ENCODE assay signal across 13 mouse cellular contexts in genomic region chr5:33351556-33352272, GRCm38 (mm10). TPM values are rescaled to one million over a fixed set of nuclear protein-coding genes. Genes with fewer than 3 reads are reported as not detected.
A peak's percentile ranks its signal among the peaks of the same experiment; 100 is the strongest.
DNase-seq lines count a peak whose midpoint lies in the region; ATAC-seq and TF ChIP-seq lines count a peak whose summit lies in the region.
"Had no signal": no experiment of that assay in that cellular context is flagged by ENCODE, and none has a peak within 500 bp of the region (broad histone marks: within the 10 kb centered on the region; RNA-seq: fewer than 3 reads in every experiment).

No protein-coding gene starts in this region.

- TF ChIP-seq CTCF in small intestine, adult 2 months (IDR thresholded peaks at IDR 0.05; ENCODE audit: extremely low read depth, insufficient read length, insufficient replicate concordance, low read depth, low read length), result no peak
- no peak for TF ChIP-seq CTCF in layer of hippocampus, adult 2 months (conservative IDR thresholded peaks at IDR 0.05)

- no peaks in the 10 kb centered on the region for H3K27me3 ChIP-seq in intestine, embryonic 15.5 days (replicated peaks)
- H3K27me3 ChIP-seq in intestine, embryonic 16.5 days (replicated peaks; ENCODE audit: control insufficient read depth, insufficient read depth, low read length), result no peaks in the 10 kb centered on the region
- H3K27me3 ChIP-seq in limb, embryonic 12.5 days, result no peaks in the 10 kb centered on the region
- H3K27me3 ChIP-seq in small intestine, adult 2 months (ENCODE audit: control insufficient read depth, insufficient read depth, low read length), result no peaks in the 10 kb centered on the region
- H3K27me3 ChIP-seq: hindbrain, embryonic 15.5 days; limb, embryonic 15.5 days had no signal

- no peak overlapping the region for H3K4me2 ChIP-seq in intestine, embryonic 15.5 days (replicated peaks)
- H3K4me2 ChIP-seq in intestine, embryonic 16.5 days (ENCODE audit: low read depth, low read length), result no peak overlapping the region
- H3K4me2 ChIP-seq in limb, embryonic 12.5 days, result no peak overlapping the region
- H3K4me2 ChIP-seq: heart, embryonic 11.5 days; hindbrain, embryonic 15.5 days; limb, embryonic 15.5 days had no signal

- H3K4me3 ChIP-seq in intestine, embryonic 15.5 days (replicated peaks), result no peak overlapping the region
- H3K4me3 ChIP-seq in intestine, embryonic 16.5 days (ENCODE audit: low read length), result no peak overlapping the region
- H3K4me3 ChIP-seq in limb, embryonic 12.5 days (replicated peaks), result no peak overlapping the region
- H3K4me3 ChIP-seq in small intestine, adult 2 months (ENCODE audit: low read depth, low read length), result no peak overlapping the region
- no peak overlapping the region for H3K4me3 ChIP-seq in layer of hippocampus, adult 2 months
- H3K4me3 ChIP-seq: hindbrain, embryonic 15.5 days; limb, embryonic 15.5 days had no signal

- peaks cover 3% of the 10 kb centered on the region; the same call in 1 of the 2 replicates for H3K4me1 ChIP-seq in intestine, embryonic 15.5 days (replicated peaks)
- H3K4me1 ChIP-seq in intestine, embryonic 16.5 days (ENCODE audit: control insufficient read depth, insufficient read depth, low read length), result peaks cover 8% of the 10 kb centered on the region
- H3K4me1 ChIP-seq in limb, embryonic 12.5 days (replicated peaks), result peaks cover 34% of the 10 kb centered on the region
- peaks cover 11% of the 10 kb centered on the region for H3K4me1 ChIP-seq in small intestine, adult 2 months (ENCODE audit: control insufficient read depth, insufficient read depth, insufficient read length, low read length)
- H3K4me1 ChIP-seq: hindbrain, embryonic 15.5 days had no signal

- H3K36me3 ChIP-seq in intestine, embryonic 15.5 days, result no peaks in the 10 kb centered on the region
- H3K36me3 ChIP-seq in intestine, embryonic 16.5 days (ENCODE audit: control insufficient read depth, insufficient read depth, low read length), result no peaks in the 10 kb centered on the region
- H3K36me3 ChIP-seq in limb, embryonic 12.5 days, result no peaks in the 10 kb centered on the region
- H3K36me3 ChIP-seq in small intestine, adult 2 months (ENCODE audit: control insufficient read depth, insufficient read depth, low read length), result no peaks in the 10 kb centered on the region
- H3K36me3 ChIP-seq: hindbrain, embryonic 15.5 days; limb, embryonic 15.5 days had no signal

- no peak for TF ChIP-seq POLR2A in small intestine, adult 2 months (IDR thresholded peaks at IDR 0.05; ENCODE audit: low read depth, low read length)

- H3K9ac ChIP-seq in intestine, embryonic 15.5 days, result no peak overlapping the region
- no peak overlapping the region for H3K9ac ChIP-seq in intestine, embryonic 16.5 days (ENCODE audit: low read depth, low read length)
- no peak overlapping the region for H3K9ac ChIP-seq in limb, embryonic 12.5 days (replicated peaks)
- H3K9ac ChIP-seq: hindbrain, embryonic 15.5 days; limb, embryonic 15.5 days had no signal

- ATAC-seq in intestine, embryonic 15.5 days, result peak; percentile 15; the same call in 1 of the 2 replicates
- no peak for ATAC-seq in intestine, embryonic 16.5 days
- ATAC-seq in limb, embryonic 12.5 days (ENCODE audit: insufficient number of reproducible peaks, insufficient read depth, low FRiP score, low TSS enrichment, low read depth), result no peak
- ATAC-seq: CD4-positive, CD25-positive, alpha-beta regulatory T cell, adult 4 months had no signal

- peak; percentile 81 for DNase-seq in MEL-GATA-1-ER (ENCODE audit: extremely low read depth, low read depth)
- no peak for DNase-seq in layer of hippocampus, adult 2 months (ENCODE audit: low spot score in 2 of 2)
- no peak for DNase-seq in embryo, embryonic 10.5 days (ENCODE audit: low spot score)
- DNase-seq in kidney, postnatal 14 days, result no peak
- DNase-seq: cerebellum, postnatal 14 days had no signal

- WGBS in intestine, embryonic 15.5 days, result 78% methylated on average over 3 of the region's 3 CpGs
- 77% methylated on average over 3 of the region's 3 CpGs for WGBS in intestine, embryonic 16.5 days
- WGBS in limb, embryonic 12.5 days, result 76% methylated on average over 3 of the region's 3 CpGs
- 39% methylated on average over 3 of the region's 3 CpGs for WGBS in small intestine, adult 2 months

- H3K9me3 ChIP-seq in intestine, embryonic 15.5 days, result no peaks in the 10 kb centered on the region
- no peaks in the 10 kb centered on the region for H3K9me3 ChIP-seq in intestine, embryonic 16.5 days (ENCODE audit: control insufficient read depth, low read length)
- H3K9me3 ChIP-seq in limb, embryonic 12.5 days, result no peaks in the 10 kb centered on the region
- H3K9me3 ChIP-seq: hindbrain, embryonic 15.5 days; limb, embryonic 15.5 days had no signal

- no peak overlapping the region for H3K27ac ChIP-seq in intestine, embryonic 15.5 days
- no peak overlapping the region for H3K27ac ChIP-seq in intestine, embryonic 16.5 days (ENCODE audit: low read length)
- H3K27ac ChIP-seq in limb, embryonic 12.5 days, result peak overlapping the region; percentile 80
- H3K27ac ChIP-seq in small intestine, adult 2 months (ENCODE audit: insufficient read depth, low read depth, low read length), result peak overlapping the region; percentile 40
- no peak overlapping the region for H3K27ac ChIP-seq in layer of hippocampus, adult 2 months
- H3K27ac ChIP-seq: hindbrain, embryonic 15.5 days; limb, embryonic 15.5 days had no signal

RNA-seq across cellular contexts. Expression of gene Maea, which starts 16.4 kb away (rescaled TPM):
- 126 and 128 TPM in 2 replicates for polyA plus RNA-seq in intestine, embryonic 15.5 days (2015; fragmentation: Nextera tagmentation; extraction: Ambion mirVana)
- polyA plus RNA-seq in intestine, embryonic 16.5 days (2015; fragmentation: Nextera tagmentation; extraction: Ambion mirVana), result 128 and 135 TPM in 2 replicates
- polyA plus RNA-seq in limb, embryonic 12.5 days (2016; fragmentation: Nextera tagmentation; extraction: Ambion mirVana), result 135 and 141 TPM in 2 replicates
- polyA plus RNA-seq in small intestine, adult 2 months (2012; rRNA removed), result 56.7 and 119 TPM in 2 replicates
- total RNA-seq in layer of hippocampus, adult 2 months (2021), result 10 to 100 TPM; 93.7 to 97.5 TPM

RNA-seq across cellular contexts. Expression of gene Uvssa, which starts 26.6 kb away (rescaled TPM):
- 6.7 and 6.8 TPM in 2 replicates for polyA plus RNA-seq in intestine, embryonic 15.5 days (2015; fragmentation: Nextera tagmentation; extraction: Ambion mirVana)
- 5.7 and 5.9 TPM in 2 replicates for polyA plus RNA-seq in intestine, embryonic 16.5 days (2015; fragmentation: Nextera tagmentation; extraction: Ambion mirVana)
- polyA plus RNA-seq in limb, embryonic 12.5 days (2016; fragmentation: Nextera tagmentation; extraction: Ambion mirVana), result 11.1 and 12.1 TPM in 2 replicates
- polyA plus RNA-seq in small intestine, adult 2 months (2012; rRNA removed), result 1.2 and 2.3 TPM in 2 replicates
- 1 to 10 TPM; 5.9 to 7.0 TPM for total RNA-seq in layer of hippocampus, adult 2 months (2021)

Comparison
In these comparisons a context has a peak if more than half of its experiments do, and no peak if none do; other contexts are left out.
1. H3K27ac ChIP-seq: peak in limb, embryonic 12.5 days (single experiment) and small intestine, adult 2 months (single experiment); none in intestine, embryonic 15.5 days (single experiment), intestine, embryonic 16.5 days (single experiment) and layer of hippocampus, adult 2 months (single experiment).